Mouse (Mus musculus): ENCODE measurements around the gene Sephs1. TPM values are rescaled to one million over a fixed set of nuclear protein-coding genes. Genes with fewer than 3 reads are reported as not detected.

Gene Sephs1
- polyA plus RNA-seq, 1 experiment from 2014 or later: 64.9 TPM

GRCm38 (mm10) chr2:4910521-4910920 lies 29.2 kb downstream of the Sephs1 start:
- H3K4me3 ChIP-seq: no peak overlapping the region
- peaks cover 29% of the 10 kb centered on the region for H3K36me3 ChIP-seq
- H3K27ac ChIP-seq: no peak overlapping the region
- 84% methylated on average over 4 of the region's 4 CpGs for WGBS
- ATAC-seq (ENCODE audit: low FRiP score): no peak
- H3K27me3 ChIP-seq: no peaks in the 10 kb centered on the region
- H3K9me3 ChIP-seq: no peaks in the 10 kb centered on the region
- peaks cover 8% of the 10 kb centered on the region; the same call in 1 of the 2 replicates for H3K4me1 ChIP-seq (replicated peaks)
- H3K9ac ChIP-seq: no peak overlapping the region
- H3K4me2 ChIP-seq: no peak overlapping the region

- H3K4me2 ChIP-seq: no peak overlapping the region
- peak; percentile 30; the same call in 1 of the 2 replicates for ATAC-seq (ENCODE audit: low FRiP score)
- H3K27ac ChIP-seq: 0 out of 2 replicates have a peak overlapping the region, but pooled peaks have one; percentile 35
- no peaks in the 10 kb centered on the region for H3K27me3 ChIP-seq
- no peak overlapping the region for H3K4me3 ChIP-seq
- peaks cover 11% of the 10 kb centered on the region; the same call in 1 of the 2 replicates for H3K4me1 ChIP-seq (replicated peaks)
- H3K9me3 ChIP-seq: no peaks in the 10 kb centered on the region
- H3K36me3 ChIP-seq: peaks cover under 1% of the 10 kb centered on the region; the same call in 1 of the 2 replicates
- 68% methylated on average over 7 of the region's 7 CpGs for WGBS
- H3K9ac ChIP-seq: no peak overlapping the region
Observed at GRCm38 (mm10) chr2:4913949-4914348, 32.6 kb downstream of the Sephs1 start.

GRCm38 (mm10) chr2:4916037-4916436 lies 34.7 kb downstream of the Sephs1 start:
- no peaks in the 10 kb centered on the region for H3K9me3 ChIP-seq
- peaks cover 17% of the 10 kb centered on the region for H3K4me1 ChIP-seq (replicated peaks)
- no peaks in the 10 kb centered on the region for H3K36me3 ChIP-seq
- H3K27me3 ChIP-seq: no peaks in the 10 kb centered on the region
- WGBS: 76% methylated on average over 6 of the region's 6 CpGs
- no peak overlapping the region for H3K4me2 ChIP-seq
- no peak for ATAC-seq (ENCODE audit: low FRiP score)
- no peak overlapping the region for H3K27ac ChIP-seq
- no peak overlapping the region for H3K4me3 ChIP-seq
- H3K9ac ChIP-seq: no peak overlapping the region

- peak overlapping the region; percentile 40 for H3K4me2 ChIP-seq
- 19% methylated on average over 8 of the region's 8 CpGs for WGBS
- H3K27me3 ChIP-seq: no peaks in the 10 kb centered on the region
- ATAC-seq (ENCODE audit: low FRiP score): no peak
- H3K4me1 ChIP-seq (replicated peaks): peaks cover 17% of the 10 kb centered on the region
- no peaks in the 10 kb centered on the region for H3K9me3 ChIP-seq
- H3K36me3 ChIP-seq: no peaks in the 10 kb centered on the region
- no peak overlapping the region for H3K9ac ChIP-seq
- H3K27ac ChIP-seq: no peak overlapping the region
- no peak overlapping the region for H3K4me3 ChIP-seq
Observed at GRCm38 (mm10) chr2:4917326-4918021, 36.1 kb downstream of the Sephs1 start.

- ATAC-seq (ENCODE audit: low FRiP score): peak; percentile 92
- Histone ChIP-seq H3K4me3 (peak within 1 kb of the TSS; percentile 56), H3K36me3 (no peaks in the 10 kb centered on the region), H3K27ac (peak within 1 kb of the TSS; percentile 75), H3K9ac (peak within 1 kb of the TSS; percentile 84), H3K4me1 (replicated peaks) (peaks cover 9% of the 10 kb centered on the region), H3K9me3 (no peaks in the 10 kb centered on the region), H3K27me3 (no peaks in the 10 kb centered on the region), H3K4me2 (peak within 1 kb of the TSS; percentile 75)
- 7% methylated on average over 35 of the region's 35 CpGs for WGBS
Observed at GRCm38 (mm10) chr2:4918860-4919739, 37.7 kb downstream of the Sephs1 start, which contains the start of gene Phyh. Gene Phyh (plus strand): TSS chr2:4919019.

GRCm38 (mm10) chr2:4921019-4921418 lies 39.7 kb downstream of the Sephs1 start:
- Histone ChIP-seq H3K27ac (no peak overlapping the region), H3K27me3 (no peaks in the 10 kb centered on the region), H3K4me3 (no peak overlapping the region), H3K4me1 (replicated peaks) (peaks cover 9% of the 10 kb centered on the region), H3K36me3 (peaks cover 4% of the 10 kb centered on the region; the same call in 1 of the 2 replicates), H3K9ac (no peak overlapping the region), H3K4me2 (no peak overlapping the region), H3K9me3 (no peaks in the 10 kb centered on the region)
- ATAC-seq (ENCODE audit: low FRiP score): no peak
- 64% methylated on average over 5 of the region's 5 CpGs for WGBS

GRCm38 (mm10) chr2:4922476-4923164 lies 41.3 kb downstream of the Sephs1 start:
- H3K4me1 ChIP-seq (replicated peaks): peaks cover 6% of the 10 kb centered on the region
- no peak for ATAC-seq (ENCODE audit: low FRiP score)
- no peak overlapping the region for H3K27ac ChIP-seq
- no peak overlapping the region for H3K9ac ChIP-seq
- H3K4me3 ChIP-seq: no peak overlapping the region
- H3K9me3 ChIP-seq: no peaks in the 10 kb centered on the region
- no peaks in the 10 kb centered on the region for H3K27me3 ChIP-seq
- 71% methylated on average over 7 of the region's 7 CpGs for WGBS
- peaks cover 10% of the 10 kb centered on the region for H3K36me3 ChIP-seq
- H3K4me2 ChIP-seq: no peak overlapping the region

- Histone ChIP-seq H3K4me3 (no peak overlapping the region), H3K27me3 (no peaks in the 10 kb centered on the region), H3K27ac (no peak overlapping the region), H3K4me1 (replicated peaks) (no peaks in the 10 kb centered on the region), H3K9ac (no peak overlapping the region), H3K9me3 (no peaks in the 10 kb centered on the region), H3K4me2 (no peak overlapping the region), H3K36me3 (peaks cover 38% of the 10 kb centered on the region)
- WGBS: 96% methylated on average over 3 of the region's 3 CpGs
- ATAC-seq (ENCODE audit: low FRiP score): no peak
Observed at GRCm38 (mm10) chr2:4927391-4927790, 46.0 kb downstream of the Sephs1 start.

GRCm38 (mm10) chr2:4929230-4929629 lies 47.9 kb downstream of the Sephs1 start:
- Histone ChIP-seq H3K9me3 (no peaks in the 10 kb centered on the region), H3K4me2 (no peak overlapping the region), H3K9ac (no peak overlapping the region), H3K4me1 (replicated peaks) (no peaks in the 10 kb centered on the region), H3K4me3 (no peak overlapping the region), H3K36me3 (peaks cover 46% of the 10 kb centered on the region), H3K27me3 (no peaks in the 10 kb centered on the region), H3K27ac (no peak overlapping the region)
- WGBS: 92% methylated on average over 2 of the region's 2 CpGs
- ATAC-seq (ENCODE audit: low FRiP score): no peak

- 95% methylated on average over 9 of the region's 9 CpGs for WGBS
- H3K4me1 ChIP-seq (replicated peaks): no peaks in the 10 kb centered on the region
Observed at GRCm38 (mm10) chr2:4934516-4934915, 53.2 kb downstream of the Sephs1 start.

GRCm38 (mm10) chr2:4937931-4938330 lies 56.6 kb downstream of the Sephs1 start:
- no peaks in the 10 kb centered on the region for H3K4me1 ChIP-seq (replicated peaks)
- H3K4me3 ChIP-seq: no peak overlapping the region
- H3K9ac ChIP-seq: no peak overlapping the region
- 92% methylated on average over 7 of the region's 7 CpGs for WGBS
- peaks cover 43% of the 10 kb centered on the region for H3K36me3 ChIP-seq
- no peak overlapping the region for H3K27ac ChIP-seq
- ATAC-seq (ENCODE audit: low FRiP score): no peak
- H3K27me3 ChIP-seq: no peaks in the 10 kb centered on the region
- H3K9me3 ChIP-seq: peaks cover 8% of the 10 kb centered on the region; the same call in 1 of the 2 replicates
- no peak overlapping the region for H3K4me2 ChIP-seq

More at GRCm38 (mm10) chr2:4934516-4934915, 53.2 kb downstream of the Sephs1 start:
- Histone ChIP-seq H3K9ac (no peak overlapping the region), H3K4me2 (no peak overlapping the region), H3K27ac (no peak overlapping the region), H3K9me3 (peaks cover 4% of the 10 kb centered on the region; the same call in 1 of the 2 replicates), H3K27me3 (no peaks in the 10 kb centered on the region), H3K4me3 (no peak overlapping the region), H3K36me3 (peaks cover 55% of the 10 kb centered on the region)
- ATAC-seq (ENCODE audit: low FRiP score): no peak

- Histone ChIP-seq H3K4me2 (no peak overlapping the region), H3K9ac (no peak overlapping the region), H3K27ac (no peak overlapping the region), H3K9me3 (peaks cover 18% of the 10 kb centered on the region; the same call in 1 of the 2 replicates), H3K36me3 (peaks cover 35% of the 10 kb centered on the region), H3K4me1 (replicated peaks) (no peaks in the 10 kb centered on the region), H3K27me3 (no peaks in the 10 kb centered on the region), H3K4me3 (no peak overlapping the region)
- ATAC-seq (ENCODE audit: low FRiP score): no peak
- 94% methylated on average over 11 of the region's 11 CpGs for WGBS
Observed at GRCm38 (mm10) chr2:4940861-4941260, 59.5 kb downstream of the Sephs1 start.
